In genomic region chr10:117094504-117095329, GRCm38 (mm10) we compare ENCODE assay signal across 10 mouse cellular contexts. TPM values are rescaled to one million over a fixed set of nuclear protein-coding genes. Genes with fewer than 3 reads are reported as not detected.
DNase-seq lines count a peak whose midpoint lies in the region; ATAC-seq lines count a peak whose summit lies in the region.
"Had no signal": no experiment of that assay in that cellular context is flagged by ENCODE, and none has a peak within 500 bp of the region (broad histone marks: within the 10 kb centered on the region; RNA-seq: fewer than 3 reads in every experiment).

No protein-coding gene starts in this region.

- H3K4me3 ChIP-seq in limb, embryonic 12.5 days (replicated peaks) = no peak overlapping the region
- H3K4me3 ChIP-seq in limb, embryonic 10.5 days = no peak overlapping the region
- no peak overlapping the region for H3K4me3 ChIP-seq in forebrain, embryonic 10.5 days
- no peak overlapping the region for H3K4me3 ChIP-seq in heart, embryonic 16.5 days (ENCODE audit: low read length)
- no peak overlapping the region for H3K4me3 ChIP-seq in midbrain, embryonic 11.5 days (ENCODE audit: low read depth, low read length)
- H3K4me3 ChIP-seq: embryonic facial prominence, embryonic 15.5 days had no signal

- H3K9ac ChIP-seq in limb, embryonic 12.5 days (replicated peaks) = no peak overlapping the region
- no peak overlapping the region for H3K9ac ChIP-seq in heart, embryonic 16.5 days (ENCODE audit: low read length)
- H3K9ac ChIP-seq in midbrain, embryonic 11.5 days (ENCODE audit: low read length) = peak overlapping the region; percentile 24; the same call in 1 of the 2 replicates
- H3K9ac ChIP-seq: embryonic facial prominence, embryonic 15.5 days had no signal

- no peak overlapping the region for H3K4me2 ChIP-seq in limb, embryonic 12.5 days
- no peak overlapping the region for H3K4me2 ChIP-seq in heart, embryonic 16.5 days (ENCODE audit: low read depth, low read length)
- H3K4me2 ChIP-seq in midbrain, embryonic 11.5 days = peak overlapping the region; percentile 6
- H3K4me2 ChIP-seq: embryonic facial prominence, embryonic 15.5 days had no signal

- H3K27ac ChIP-seq in limb, embryonic 12.5 days = peak overlapping the region; percentile 3; the same call in 1 of the 2 replicates
- H3K27ac ChIP-seq in limb, embryonic 10.5 days = no peak overlapping the region
- H3K27ac ChIP-seq in forebrain, embryonic 10.5 days = peak overlapping the region; percentile 79
- H3K27ac ChIP-seq in heart, embryonic 16.5 days (ENCODE audit: low read length) = peak overlapping the region; percentile 33
- H3K27ac ChIP-seq in midbrain, embryonic 11.5 days (ENCODE audit: low read depth, low read length) = peak overlapping the region; percentile 86
- H3K27ac ChIP-seq: embryonic facial prominence, embryonic 15.5 days; macrophage had no signal

- no peaks in the 10 kb centered on the region for H3K9me3 ChIP-seq in limb, embryonic 12.5 days
- no peaks in the 10 kb centered on the region for H3K9me3 ChIP-seq in limb, embryonic 10.5 days (replicated peaks)
- H3K9me3 ChIP-seq in forebrain, embryonic 10.5 days = no peaks in the 10 kb centered on the region
- H3K9me3 ChIP-seq in heart, embryonic 16.5 days (replicated peaks; ENCODE audit: control insufficient read depth, low read length) = no peaks in the 10 kb centered on the region
- H3K9me3 ChIP-seq in midbrain, embryonic 11.5 days (ENCODE audit: control insufficient read depth, low read length) = no peaks in the 10 kb centered on the region
- H3K9me3 ChIP-seq: embryonic facial prominence, embryonic 15.5 days had no signal

- WGBS in limb, embryonic 12.5 days = 62% methylated on average over 15 of the region's 15 CpGs
- 67% methylated on average over 15 of the region's 15 CpGs for WGBS in limb, embryonic 10.5 days
- WGBS in forebrain, embryonic 10.5 days = 69% methylated on average over 15 of the region's 15 CpGs
- WGBS in heart, embryonic 16.5 days = 36% methylated on average over 15 of the region's 15 CpGs
- 19% methylated on average over 15 of the region's 15 CpGs for WGBS in midbrain, embryonic 11.5 days

- no peak for DNase-seq in limb, embryonic 10.5 days (ENCODE audit: low spot score)
- DNase-seq in forebrain, embryonic 10.5 days (ENCODE audit: extremely low spot score, low spot score) = peak; percentile 53
- DNase-seq in layer of hippocampus, adult 9-11 months = peak; percentile 38
- DNase-seq in midbrain, embryonic 11.5 days (ENCODE audit: low spot score, missing footprints) = peak; percentile 92
- no peak for DNase-seq in yolk sac, embryonic 10.5 days (ENCODE audit: low spot score)

- peaks cover 15% of the 10 kb centered on the region for H3K4me1 ChIP-seq in limb, embryonic 12.5 days (replicated peaks)
- peaks cover 12% of the 10 kb centered on the region for H3K4me1 ChIP-seq in limb, embryonic 10.5 days
- H3K4me1 ChIP-seq in forebrain, embryonic 10.5 days = peaks cover 29% of the 10 kb centered on the region
- peaks cover 19% of the 10 kb centered on the region for H3K4me1 ChIP-seq in heart, embryonic 16.5 days (ENCODE audit: control insufficient read depth, insufficient read depth, low read length)
- peaks cover 20% of the 10 kb centered on the region for H3K4me1 ChIP-seq in midbrain, embryonic 11.5 days (ENCODE audit: control insufficient read depth, insufficient read depth, low read length)

- peaks cover 36% of the 10 kb centered on the region for H3K36me3 ChIP-seq in limb, embryonic 12.5 days
- H3K36me3 ChIP-seq in limb, embryonic 10.5 days = peaks cover 29% of the 10 kb centered on the region
- peaks cover 16% of the 10 kb centered on the region for H3K36me3 ChIP-seq in forebrain, embryonic 10.5 days (replicated peaks)
- peaks cover 10% of the 10 kb centered on the region; the same call in 1 of the 2 replicates for H3K36me3 ChIP-seq in heart, embryonic 16.5 days (ENCODE audit: control insufficient read depth, insufficient read depth)
- no peaks in the 10 kb centered on the region for H3K36me3 ChIP-seq in midbrain, embryonic 11.5 days (ENCODE audit: control insufficient read depth, insufficient read depth, low read length)

- no peaks in the 10 kb centered on the region for H3K27me3 ChIP-seq in limb, embryonic 12.5 days
- no peaks in the 10 kb centered on the region for H3K27me3 ChIP-seq in limb, embryonic 10.5 days (ENCODE audit: low read depth, poor library complexity, severe bottlenecking)
- H3K27me3 ChIP-seq in forebrain, embryonic 10.5 days (ENCODE audit: poor library complexity, severe bottlenecking) = no peaks in the 10 kb centered on the region
- H3K27me3 ChIP-seq in heart, embryonic 16.5 days (ENCODE audit: control insufficient read depth, insufficient read depth, low read length) = no peaks in the 10 kb centered on the region
- H3K27me3 ChIP-seq in midbrain, embryonic 11.5 days (ENCODE audit: control insufficient read depth, insufficient read depth, low read length) = no peaks in the 10 kb centered on the region
- H3K27me3 ChIP-seq: embryonic facial prominence, embryonic 15.5 days had no signal

- no peak; the same call in 1 of the 2 replicates for ATAC-seq in limb, embryonic 12.5 days (ENCODE audit: insufficient number of reproducible peaks, insufficient read depth, low FRiP score, low TSS enrichment, low read depth)
- ATAC-seq in heart, embryonic 16.5 days (replicated peaks; ENCODE audit: extremely low read depth, insufficient read depth, low FRiP score) = peak; percentile 81
- peak; percentile 95 for ATAC-seq in midbrain, embryonic 11.5 days (ENCODE audit: low FRiP score)
- ATAC-seq in megakaryocyte progenitor cell, adult 5-6 weeks (replicated peaks; ENCODE audit: poor library complexity) = no peak

RNA-seq across cellular contexts. Expression of gene Cct2, which starts 31.1 kb away (rescaled TPM):
- polyA plus RNA-seq in limb, embryonic 12.5 days (2016; fragmentation: Nextera tagmentation; extraction: Ambion mirVana) = 272 and 279 TPM in 2 replicates
- polyA plus RNA-seq in limb, embryonic 10.5 days (2016; fragmentation: Nextera tagmentation; extraction: Ambion mirVana) = 350 and 402 TPM in 2 replicates
- polyA plus RNA-seq in forebrain, embryonic 10.5 days (2016; fragmentation: Nextera tagmentation; extraction: Ambion mirVana) = 332 and 337 TPM in 2 replicates
- polyA plus RNA-seq in heart, embryonic 16.5 days (2015; fragmentation: Nextera tagmentation; extraction: Ambion mirVana) = 167 and 185 TPM in 2 replicates
- polyA plus RNA-seq in midbrain, embryonic 11.5 days (2014; fragmentation: Nextera tagmentation; extraction: Ambion mirVana) = 337 and 338 TPM in 2 replicates
- 627 and 662 TPM in 2 replicates for total RNA-seq in megakaryocyte progenitor cell, adult 5-6 weeks (2015)
- total RNA-seq in megakaryocyte progenitor cell, adult 5-6 weeks (2017) = 516 and 565 TPM in 2 replicates

RNA-seq across cellular contexts. Expression of gene Lrrc10, which starts 49.6 kb away (rescaled TPM):
- polyA plus RNA-seq in limb, embryonic 12.5 days (2016; fragmentation: Nextera tagmentation; extraction: Ambion mirVana) = 0.19 TPM in 2 replicates
- polyA plus RNA-seq in limb, embryonic 10.5 days (2016; fragmentation: Nextera tagmentation; extraction: Ambion mirVana) = 0.10 TPM in 1 of 2 replicates, not detected in the other
- polyA plus RNA-seq in forebrain, embryonic 10.5 days (2016; fragmentation: Nextera tagmentation; extraction: Ambion mirVana) = not detected in 2 replicates
- polyA plus RNA-seq in heart, embryonic 16.5 days (2015; fragmentation: Nextera tagmentation; extraction: Ambion mirVana) = 60.4 and 62.1 TPM in 2 replicates
- 0.15 TPM in 1 of 2 replicates, not detected in the other for polyA plus RNA-seq in midbrain, embryonic 11.5 days (2014; fragmentation: Nextera tagmentation; extraction: Ambion mirVana)
- total RNA-seq in megakaryocyte progenitor cell, adult 5-6 weeks (2015) = not detected in 2 replicates
- not detected in 2 replicates for total RNA-seq in megakaryocyte progenitor cell, adult 5-6 weeks (2017)
- polyA plus RNA-seq: macrophage had no signal

RNA-seq across cellular contexts. Expression of gene Frs2, which starts 53.6 kb away (rescaled TPM):
- 21.2 and 24.8 TPM in 2 replicates for polyA plus RNA-seq in limb, embryonic 12.5 days (2016; fragmentation: Nextera tagmentation; extraction: Ambion mirVana)
- polyA plus RNA-seq in limb, embryonic 10.5 days (2016; fragmentation: Nextera tagmentation; extraction: Ambion mirVana) = 18.0 and 20.0 TPM in 2 replicates
- polyA plus RNA-seq in forebrain, embryonic 10.5 days (2016; fragmentation: Nextera tagmentation; extraction: Ambion mirVana) = 15.8 and 18.1 TPM in 2 replicates
- 16.1 and 17.5 TPM in 2 replicates for polyA plus RNA-seq in heart, embryonic 16.5 days (2015; fragmentation: Nextera tagmentation; extraction: Ambion mirVana)
- polyA plus RNA-seq in midbrain, embryonic 11.5 days (2014; fragmentation: Nextera tagmentation; extraction: Ambion mirVana) = 27.1 and 28.5 TPM in 2 replicates
- 33.5 and 37.9 TPM in 2 replicates for total RNA-seq in megakaryocyte progenitor cell, adult 5-6 weeks (2015)
- total RNA-seq in megakaryocyte progenitor cell, adult 5-6 weeks (2017) = 14.4 and 15.1 TPM in 2 replicates

Comparison
In these comparisons a context has a peak if more than half of its experiments do, and no peak if none do; other contexts are left out.
1. ATAC-seq: peak in heart, embryonic 16.5 days (single experiment) and midbrain, embryonic 11.5 days (single experiment); none in limb, embryonic 12.5 days (single experiment) and megakaryocyte progenitor cell, adult 5-6 weeks (single experiment).
2. DNase-seq: peak in forebrain, embryonic 10.5 days (single experiment), layer of hippocampus, adult 9-11 months (single experiment) and midbrain, embryonic 11.5 days (single experiment); none in limb, embryonic 10.5 days (single experiment) and yolk sac, embryonic 10.5 days (single experiment).
3. RNA of gene Lrrc10, which starts 49.6 kb away (polyA plus RNA-seq): 60.4 to 62.1 TPM in heart, embryonic 16.5 days; 0.19 TPM in limb, embryonic 12.5 days, 0.10 TPM in limb, embryonic 10.5 days, not detected in forebrain, embryonic 10.5 days and 0.15 TPM in midbrain, embryonic 11.5 days; every median in the first group is over 10 times any median in the second.